Mouse (Mus musculus) layer of hippocampus, adult 9-10 months (tissue): ENCODE measurements at regions not wholly inside any gene's neighbourhood (a gene's known extent, or its start where the extent isn't known, plus 50 kb on each side); places are given as distances from the start of the nearest gene placed in this dataset.

Source experiments
- DNase-seq: peaks from one replicate; pipeline ENCODE4 v3.0.0; 2022; ENCODE audit warnings: low spot score

DNA sequence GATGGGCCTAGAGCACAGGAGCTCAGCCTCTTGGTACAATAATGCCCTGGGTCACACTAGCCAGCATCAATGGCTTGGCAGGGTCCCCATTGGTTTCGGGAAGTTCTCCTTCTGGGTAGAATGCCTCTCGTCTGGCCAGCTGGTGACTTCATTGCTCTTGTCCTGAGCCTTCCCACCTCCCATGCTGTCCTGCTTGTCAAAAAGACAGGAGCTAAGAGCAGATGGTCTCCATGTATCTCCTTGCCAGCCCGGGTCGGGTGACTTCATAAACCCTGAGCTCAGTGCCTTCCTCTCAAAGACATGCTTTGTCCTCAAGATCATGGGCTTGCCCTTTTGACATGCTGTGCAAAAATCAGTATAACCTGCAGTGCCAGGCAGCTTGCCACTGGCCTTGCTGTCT, 179.2 kb upstream of the Sh3bp4 start:
- DNase-seq, result no peak

DNA sequence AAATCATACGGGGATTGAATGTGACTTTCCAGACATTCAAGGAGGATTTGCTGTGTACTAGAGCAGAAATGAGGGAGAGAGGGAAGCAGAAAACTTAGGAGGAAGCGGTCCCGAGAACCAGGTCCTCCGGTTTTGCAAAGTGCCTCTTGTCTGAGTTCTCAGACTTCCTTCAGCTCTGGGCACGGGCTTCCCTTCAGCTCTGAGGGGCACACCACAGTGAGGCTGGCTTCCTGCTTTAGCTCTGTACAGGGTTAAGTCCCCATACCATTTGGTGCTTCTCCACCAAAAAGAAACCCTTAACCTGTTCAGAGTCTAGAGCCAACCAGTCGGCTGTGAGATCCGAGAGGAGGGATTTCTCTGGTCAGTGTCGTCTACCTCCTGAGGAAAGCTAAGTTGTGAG, 167.8 kb upstream of the Sh3bp4 start:
- DNase-seq, result no peak

DNA sequence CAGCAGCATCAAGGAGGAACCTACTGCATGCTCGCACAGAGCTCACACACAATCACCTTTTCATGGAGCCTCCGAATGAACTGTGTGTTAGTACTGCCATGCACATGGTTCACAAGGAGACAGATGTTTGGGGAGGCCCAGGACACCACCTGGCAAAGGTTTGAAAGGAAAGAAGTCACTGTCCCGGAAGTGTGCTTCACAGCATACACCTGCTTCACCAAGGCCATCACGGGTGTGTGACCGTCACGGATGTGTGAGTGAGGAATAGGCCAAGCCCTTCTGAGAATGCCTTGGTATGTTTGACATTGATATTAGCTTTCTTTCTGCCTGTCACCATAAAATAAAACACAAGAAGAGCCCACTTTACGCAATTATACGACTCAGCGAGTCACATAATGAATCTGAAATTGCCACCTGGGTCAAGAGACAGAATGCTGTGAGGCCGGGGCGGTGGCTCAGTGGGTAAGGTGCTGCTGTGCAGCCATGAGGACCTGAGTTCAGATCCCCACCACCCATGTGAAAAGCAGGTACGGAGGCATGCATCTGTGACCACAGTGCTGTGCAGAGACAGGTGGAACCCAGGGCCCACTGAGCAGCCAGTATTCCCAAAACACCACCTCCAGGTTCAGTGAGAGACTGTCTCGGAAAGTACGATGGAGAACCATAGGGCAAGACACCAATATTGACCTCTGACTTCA, 162.3 kb upstream of the Sh3bp4 start:
- no peak for DNase-seq

DNA sequence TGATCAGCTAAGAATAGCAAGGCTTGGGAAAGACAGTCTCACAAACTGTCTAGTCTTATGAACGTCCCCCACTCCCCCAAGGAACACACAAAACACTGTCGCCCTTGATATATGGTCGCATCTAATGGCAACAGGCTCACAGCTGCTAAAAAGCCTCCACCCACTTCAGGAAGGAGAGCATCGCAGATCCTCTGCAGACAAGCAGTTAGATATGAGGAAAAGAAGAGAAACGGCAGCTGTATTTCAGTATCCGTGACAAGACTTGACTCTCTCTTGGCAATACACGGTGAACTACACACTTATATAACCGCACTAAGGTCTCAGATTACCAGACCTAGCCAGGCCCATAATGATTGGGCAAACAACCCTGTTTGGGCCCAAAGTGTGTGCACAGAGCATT, 161.5 kb upstream of the Sh3bp4 start:
- no peak for DNase-seq

DNA sequence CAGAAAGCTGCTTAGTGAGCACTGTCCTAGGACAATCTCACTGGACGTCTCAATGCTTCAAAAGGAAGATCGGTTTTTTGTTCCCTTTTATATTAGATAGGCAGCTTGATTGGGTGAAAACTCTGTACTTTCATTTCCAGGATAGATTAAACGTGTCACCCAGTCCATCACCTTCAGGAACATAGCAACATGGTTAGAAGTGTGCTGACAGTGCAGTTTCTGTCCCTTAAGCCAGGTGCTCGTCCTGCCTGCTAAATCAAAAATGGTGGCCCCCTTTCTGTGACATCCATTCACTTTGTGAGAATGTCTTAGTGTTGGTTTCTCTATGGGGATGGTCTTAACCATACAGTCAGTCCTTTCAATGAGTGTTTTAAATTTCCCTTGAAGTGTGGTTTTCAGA, 160.9 kb upstream of the Sh3bp4 start:
- DNase-seq, result no peak

DNA sequence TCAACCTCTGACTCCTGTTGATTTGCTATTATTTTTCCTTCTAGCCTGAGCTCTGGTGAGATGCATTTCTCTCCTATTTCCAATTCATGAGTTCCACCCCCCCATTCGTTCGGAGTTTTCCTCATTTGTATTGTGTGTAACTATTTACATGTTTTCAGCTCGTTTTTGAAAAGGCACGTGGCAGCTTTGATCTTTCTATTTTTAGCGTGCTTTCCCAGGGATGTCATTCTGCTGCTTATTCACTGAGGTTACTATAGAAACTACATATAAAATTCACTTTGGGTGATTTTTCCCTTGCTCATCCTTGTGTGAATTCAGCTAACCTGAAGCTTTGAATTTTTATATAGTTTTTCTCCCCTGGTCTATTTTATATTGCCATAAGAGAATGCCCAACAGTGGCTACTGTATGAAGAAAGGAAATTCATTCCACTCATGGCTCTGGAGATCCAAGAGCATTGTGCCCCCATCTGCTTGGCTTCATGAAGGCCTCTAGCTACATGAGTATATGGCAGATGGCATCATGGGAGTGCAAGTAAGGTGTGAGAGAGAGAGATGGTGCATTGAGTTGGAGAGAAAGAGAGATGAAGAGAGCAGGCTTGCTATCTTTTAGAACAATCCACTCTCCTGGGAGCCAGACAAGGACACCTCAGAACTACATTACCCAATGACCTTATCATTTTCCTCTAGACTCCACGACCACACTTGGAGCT, 160.2 kb upstream of the Sh3bp4 start:
- DNase-seq, result no peak

DNA sequence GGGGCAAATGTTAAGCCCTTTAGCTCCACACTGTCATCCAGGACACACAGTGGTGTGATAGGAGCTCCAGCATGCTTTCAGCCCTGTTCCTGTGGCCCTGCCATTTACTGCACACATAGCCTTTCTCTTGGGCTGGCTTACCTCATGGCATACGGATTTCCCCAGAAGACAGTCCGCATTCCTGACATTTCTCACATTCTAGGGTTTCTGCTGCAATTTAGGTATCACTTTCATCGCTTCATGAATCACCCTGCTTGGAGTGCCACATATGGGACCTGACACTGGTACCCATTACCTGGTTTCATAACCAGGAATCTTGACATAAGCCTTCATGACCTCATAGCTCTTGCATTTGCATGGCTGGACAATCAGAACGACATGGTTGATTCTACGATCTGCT, 158.5 kb upstream of the Sh3bp4 start:
- no peak for DNase-seq

DNA sequence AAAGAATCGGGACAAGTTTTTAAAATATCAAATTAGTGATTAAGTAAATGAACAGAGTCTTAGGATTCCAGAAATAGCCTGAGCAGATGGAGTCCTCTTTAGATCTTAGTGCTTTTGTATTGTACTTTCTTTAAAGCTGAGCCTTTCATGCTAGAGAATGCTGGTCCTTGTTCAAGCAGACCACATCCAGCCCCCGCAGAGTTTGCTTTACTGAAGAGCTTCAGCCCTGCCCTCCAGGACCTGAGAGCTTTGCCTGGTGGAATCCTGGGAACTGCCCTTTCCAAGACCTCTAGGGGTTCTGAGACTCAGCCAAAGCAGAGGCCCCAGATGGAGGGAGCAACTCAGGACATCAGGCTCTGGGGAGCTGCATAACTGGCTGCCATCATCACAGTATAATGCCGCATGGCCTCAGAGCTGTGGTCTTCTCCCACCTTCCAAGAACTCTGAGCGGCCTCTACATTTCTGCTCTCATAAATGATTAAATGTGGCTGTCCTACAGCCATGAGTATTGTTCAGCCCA, 153.6 kb upstream of the Sh3bp4 start:
- DNase-seq, result no peak

DNA sequence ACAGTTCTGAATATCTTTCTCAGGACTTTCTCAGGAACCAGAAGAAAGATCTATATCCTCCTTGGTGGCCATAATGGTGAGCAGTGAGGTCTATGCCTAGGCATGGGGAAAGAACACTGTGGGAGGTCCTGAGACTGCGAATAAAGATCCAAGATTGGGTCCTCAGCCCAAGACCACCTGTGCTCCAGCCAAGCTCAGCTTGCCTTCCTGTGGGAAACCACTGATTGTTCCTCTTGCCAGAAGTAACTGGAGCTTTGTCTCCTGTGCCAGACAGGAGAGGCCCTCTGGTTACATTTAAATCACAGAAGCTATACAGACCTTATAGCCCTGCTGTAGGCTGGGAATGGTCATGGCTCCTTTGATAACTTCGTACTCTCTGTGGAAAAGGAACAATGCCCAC, 148.8 kb upstream of the Sh3bp4 start:
- no peak for DNase-seq

DNA sequence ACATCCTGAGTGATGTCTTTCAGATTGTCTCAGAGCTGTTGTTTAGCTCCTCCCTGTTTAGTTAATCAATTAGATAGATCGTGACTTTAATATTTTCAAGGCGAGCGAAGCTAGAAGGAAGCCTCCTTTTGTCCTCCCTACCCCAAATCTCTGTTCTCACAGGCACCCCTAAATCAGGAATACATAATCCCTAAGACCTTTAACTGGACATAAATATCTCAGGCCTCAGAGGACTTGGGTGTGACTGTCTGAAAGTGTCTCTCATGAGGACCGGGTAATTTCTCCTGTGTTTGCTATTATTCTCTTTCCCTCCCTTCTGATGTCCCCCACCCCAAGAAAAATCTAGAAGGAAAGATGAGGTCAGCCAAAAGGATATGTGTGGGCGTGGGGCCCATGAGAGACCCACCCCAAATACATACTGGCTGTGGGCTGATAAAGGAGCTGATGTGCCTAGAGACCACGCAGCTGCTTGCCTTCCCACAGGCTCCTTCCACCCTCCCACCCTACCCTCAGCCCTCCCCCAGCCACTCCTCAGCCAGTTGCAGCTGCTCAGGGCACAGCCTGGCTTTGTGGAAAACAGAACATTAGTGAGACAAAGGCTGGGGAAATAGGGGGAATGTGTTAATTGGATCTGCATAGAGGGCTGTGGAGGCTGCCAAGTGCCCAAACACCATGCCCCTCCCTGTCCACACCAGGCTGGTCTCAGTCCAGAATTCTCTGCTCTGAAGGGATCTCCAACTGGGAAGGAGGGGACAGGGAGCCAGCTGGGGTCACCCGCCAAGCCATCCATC, 146.2 kb upstream of the Sh3bp4 start:
- no peak for DNase-seq

DNA sequence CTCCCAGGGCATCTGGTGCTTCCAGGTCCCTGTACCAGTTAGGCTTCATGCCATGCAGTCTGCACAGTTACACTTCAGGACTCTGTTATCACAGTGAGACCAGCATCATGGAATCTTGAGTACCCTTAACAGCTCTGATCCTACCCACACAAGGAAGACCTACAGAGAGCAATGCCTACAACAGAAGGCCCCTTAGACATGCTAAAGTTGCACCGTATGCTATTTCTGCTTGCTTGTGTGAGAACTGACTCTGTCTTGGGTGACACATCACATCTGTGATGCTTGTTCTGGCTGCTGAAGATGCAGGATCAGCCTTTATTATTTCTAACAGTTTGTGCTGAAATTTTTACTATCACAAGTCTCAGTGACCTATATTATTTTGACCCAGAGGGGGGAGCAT, 135.0 kb upstream of the Sh3bp4 start:
- no peak for DNase-seq

DNA sequence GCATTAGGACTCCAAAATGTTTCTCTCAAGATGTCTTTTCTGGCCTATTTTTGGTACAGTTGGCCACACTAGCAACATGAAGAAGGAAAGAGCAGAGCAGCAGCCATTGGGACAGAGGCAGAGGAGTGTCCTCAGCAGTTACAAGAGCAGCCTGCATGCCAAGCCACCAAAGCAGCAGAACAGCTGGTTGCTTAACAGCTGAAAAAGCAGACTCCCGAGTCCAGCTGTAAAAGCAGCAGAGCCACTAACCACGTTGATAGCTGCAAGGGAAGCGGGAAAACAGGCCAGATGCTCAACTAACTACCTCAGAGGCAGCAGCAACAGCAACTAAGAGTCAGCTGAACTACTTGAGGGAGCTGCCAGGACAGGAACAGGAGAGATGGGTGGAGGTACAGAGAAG, 134.4 kb upstream of the Sh3bp4 start:
- DNase-seq, result no peak

DNA sequence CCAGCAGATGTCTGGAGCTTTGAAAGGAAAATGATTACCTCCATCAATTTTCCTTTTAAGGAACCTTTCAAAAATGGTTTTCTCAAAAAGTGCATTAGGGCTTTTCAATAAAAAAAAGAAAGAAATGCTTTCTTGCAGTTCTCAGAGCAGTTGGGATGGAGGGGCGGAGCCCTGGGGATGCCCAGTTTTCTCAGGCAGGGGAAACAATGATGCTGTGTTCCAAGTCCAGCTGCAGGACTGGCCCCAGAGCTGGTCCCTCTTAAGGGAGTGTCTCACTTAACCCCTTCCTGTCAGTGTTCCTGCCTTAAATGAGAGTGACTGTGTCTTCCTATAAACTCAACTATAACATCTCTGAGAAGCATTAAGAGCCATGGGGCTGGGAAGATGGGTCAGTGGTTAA, 132.9 kb upstream of the Sh3bp4 start:
- no peak for DNase-seq

DNA sequence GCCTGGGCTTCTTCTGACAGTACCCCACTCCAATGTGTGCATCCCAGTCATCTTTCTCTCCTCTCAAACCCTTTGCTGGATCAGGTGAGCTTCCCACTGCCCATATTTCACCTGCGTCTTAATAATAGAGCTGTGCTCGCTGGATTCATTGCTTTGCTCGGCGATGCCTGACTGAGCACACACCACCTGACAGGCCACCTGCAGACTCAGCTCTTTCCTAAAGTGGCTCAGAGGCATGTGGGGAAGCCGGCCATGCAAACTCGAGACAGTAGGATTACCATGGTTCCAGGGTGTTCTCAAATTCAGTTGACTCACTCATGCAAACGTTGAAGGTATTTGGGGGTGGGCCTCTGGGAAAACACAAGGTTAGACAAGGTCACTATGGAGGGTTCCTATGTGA, 131.8 kb upstream of the Sh3bp4 start:
- DNase-seq, result no peak

DNA sequence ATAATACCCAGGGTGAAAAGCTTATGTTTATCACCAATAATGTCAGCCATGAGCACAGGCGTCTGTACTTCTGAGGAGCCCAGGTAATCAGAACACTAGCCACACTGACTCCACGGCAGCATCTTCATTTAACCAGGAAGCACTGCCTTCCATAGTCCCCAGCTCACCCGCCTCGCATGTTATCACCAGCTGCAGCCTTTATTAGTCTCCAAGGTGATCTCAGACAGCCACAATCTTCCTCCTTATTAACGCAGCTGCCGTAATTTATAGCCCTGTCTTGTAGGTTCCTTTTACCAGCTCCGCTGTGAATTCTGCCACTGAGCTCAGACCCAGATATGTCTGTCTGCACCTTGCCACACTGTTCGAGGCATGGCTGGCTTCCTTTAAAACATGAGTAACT, 127.2 kb upstream of the Sh3bp4 start:
- DNase-seq, result no peak

DNA sequence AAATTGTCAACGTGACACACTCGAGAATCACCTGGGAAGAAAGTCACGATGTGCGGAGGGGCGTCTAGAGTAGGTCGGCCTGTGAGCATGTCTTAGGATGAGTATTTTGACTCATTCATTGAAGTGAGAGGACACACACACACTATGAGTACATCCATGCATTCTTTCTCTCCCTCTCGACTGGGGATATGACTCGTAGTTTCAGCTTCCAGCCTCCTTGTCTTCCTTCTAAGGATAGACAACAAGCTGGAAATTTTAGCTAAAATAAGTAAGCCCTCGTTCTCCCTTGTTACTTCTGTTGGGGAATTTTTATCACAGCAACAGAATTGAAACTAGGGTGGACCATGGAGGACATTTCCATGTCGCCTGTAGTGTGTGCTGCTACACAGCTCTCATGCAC, 124.3 kb upstream of the Sh3bp4 start:
- DNase-seq, result no peak

DNA sequence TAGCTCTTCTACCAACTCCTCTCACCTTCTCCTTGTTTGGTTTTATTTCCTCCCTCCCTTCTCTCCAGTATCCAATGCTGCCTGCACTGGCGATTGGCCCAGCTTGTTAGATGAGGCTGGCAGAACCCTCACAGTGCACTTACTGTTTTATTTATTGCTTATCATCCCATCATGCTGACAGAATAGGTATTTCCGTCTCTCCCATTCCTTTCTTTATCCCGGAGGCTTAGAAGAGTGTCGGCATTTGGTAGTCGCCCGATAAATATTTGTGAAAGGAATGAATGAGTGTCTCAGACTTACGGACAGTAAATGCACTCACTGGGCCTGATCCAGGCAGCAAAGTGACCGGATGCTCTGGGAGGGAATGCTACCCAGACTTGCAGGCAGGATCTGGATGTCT, 123.8 kb upstream of the Sh3bp4 start:
- DNase-seq, result no peak

DNA sequence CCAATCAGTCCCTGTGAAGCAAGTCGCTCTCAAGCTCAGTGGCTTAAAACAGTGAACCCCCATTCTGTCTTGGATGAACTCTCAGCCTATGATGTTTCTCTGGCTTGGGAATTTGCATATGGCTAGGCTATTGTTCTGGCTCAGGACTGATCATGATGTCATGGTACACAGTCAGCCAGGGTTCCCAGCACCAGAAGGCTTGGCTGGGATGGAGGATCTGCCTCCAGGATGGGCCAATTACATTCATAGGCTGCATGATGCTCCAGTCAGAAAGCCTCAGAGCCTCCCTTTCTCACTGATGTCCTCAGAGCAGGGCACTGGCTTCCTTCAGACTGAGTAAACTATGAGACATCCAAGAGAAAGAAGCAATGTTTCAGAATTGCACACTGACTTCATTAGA, 120.3 kb upstream of the Sh3bp4 start:
- DNase-seq, result no peak

DNA sequence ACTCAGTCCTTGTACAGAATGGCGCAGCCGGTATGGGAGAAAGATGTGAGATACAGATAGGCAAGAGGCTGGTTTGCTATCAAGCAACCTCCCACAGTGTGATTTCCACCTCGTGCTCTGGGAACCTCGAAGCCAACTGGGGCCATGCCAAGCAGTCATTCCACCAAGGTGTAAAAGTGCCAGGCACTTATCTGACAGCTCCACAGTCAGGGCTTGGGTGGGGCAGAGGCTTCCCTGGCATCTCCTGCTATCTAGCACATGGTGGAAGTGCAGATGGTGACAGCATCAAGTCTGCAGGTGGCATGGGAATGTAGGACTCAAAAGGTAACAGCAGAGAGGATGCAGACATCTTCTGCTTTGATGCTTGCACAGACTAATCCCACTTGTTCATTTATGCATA, 116.7 kb upstream of the Sh3bp4 start:
- DNase-seq, result no peak

DNA sequence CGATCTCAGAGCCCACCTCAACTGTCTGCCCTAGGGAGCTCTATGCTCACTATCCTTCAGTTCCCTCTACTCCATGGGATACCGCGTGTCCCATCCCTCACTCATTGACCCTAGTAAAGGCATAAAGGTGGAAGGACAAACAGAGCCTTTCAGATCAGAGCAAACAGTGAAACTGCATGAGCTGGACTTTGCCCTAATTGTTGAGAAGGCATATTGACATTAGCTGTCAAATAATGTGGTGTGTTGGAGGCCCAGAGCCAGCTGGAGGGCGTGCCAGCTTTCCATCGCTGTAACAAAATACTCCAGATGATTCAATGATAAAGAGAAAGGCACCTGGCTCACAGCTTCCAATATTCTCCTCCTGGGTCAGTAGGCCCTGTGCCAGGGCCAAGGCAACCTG, 115.4 kb upstream of the Sh3bp4 start:
- no peak for DNase-seq

DNA sequence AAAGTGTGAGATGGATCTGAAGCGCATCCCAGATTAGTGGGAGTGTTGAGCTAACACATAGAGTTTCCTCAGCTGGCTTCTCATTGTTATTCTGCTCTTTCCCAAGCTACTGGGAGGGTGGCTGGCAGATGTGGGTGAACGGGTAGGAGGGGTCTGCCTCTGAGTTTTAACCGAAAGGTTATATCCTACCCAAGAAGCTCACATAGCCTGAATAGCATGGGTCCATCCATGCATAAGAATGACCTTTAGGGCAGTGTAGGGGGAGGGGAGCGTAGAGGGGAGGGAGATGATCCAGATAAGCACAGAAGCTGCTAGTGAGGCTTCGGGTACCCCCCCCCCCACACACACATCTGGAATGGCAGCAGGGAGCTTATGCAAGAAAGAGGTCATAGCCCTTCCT, 113.2 kb upstream of the Sh3bp4 start:
- no peak for DNase-seq

DNA sequence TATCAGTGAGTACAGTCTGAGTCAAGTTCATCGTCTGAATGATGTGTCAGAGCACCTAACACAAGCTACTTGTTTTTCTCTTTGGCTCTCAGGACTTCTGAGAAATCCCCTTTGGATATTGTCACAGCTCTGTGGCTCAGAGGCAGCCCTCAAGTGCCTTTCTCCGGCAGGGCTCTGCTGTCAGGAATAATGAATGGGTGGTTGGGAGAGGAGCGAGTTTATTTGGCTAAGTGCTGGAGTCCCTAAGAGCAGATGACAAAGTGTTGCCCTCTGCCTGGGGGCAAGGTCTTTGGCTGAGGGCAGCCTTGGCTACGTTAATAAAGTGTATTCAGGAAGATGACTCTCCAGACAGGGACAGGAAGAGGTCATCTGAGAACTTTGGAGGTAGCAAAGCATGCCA, 110.5 kb upstream of the Sh3bp4 start:
- DNase-seq, result no peak

DNA sequence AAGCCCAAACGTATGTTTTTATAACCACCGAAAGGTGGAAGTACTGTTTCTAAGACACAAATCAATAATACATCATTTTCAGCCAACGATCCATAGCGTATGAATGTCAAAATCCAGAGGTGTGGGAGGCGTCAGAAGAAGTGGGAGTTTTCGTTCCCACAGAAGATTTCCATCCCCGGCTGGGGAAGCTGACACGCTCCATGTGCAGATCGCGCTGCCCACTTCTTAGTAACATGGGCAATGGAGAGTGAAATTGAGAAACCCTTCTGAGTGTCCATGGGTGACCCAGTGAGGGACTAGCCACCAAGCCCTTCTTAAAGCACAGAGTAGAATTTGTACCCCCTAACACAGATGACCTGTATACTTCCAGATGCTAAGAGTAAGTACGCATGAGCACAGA, 110.1 kb upstream of the Sh3bp4 start:
- no peak for DNase-seq
